ENCODE assay signal across 10 mouse cellular contexts in genomic region chr17:23542835-23543234, GRCm38 (mm10). TPM values are rescaled to one million over a fixed set of nuclear protein-coding genes. Genes with fewer than 3 reads are reported as not detected.
DNase-seq lines count a peak whose midpoint lies in the region; ATAC-seq and TF ChIP-seq lines count a peak whose summit lies in the region.
"Had no signal": no experiment of that assay in that cellular context is flagged by ENCODE, and none has a peak within 500 bp of the region (broad histone marks: within the 10 kb centered on the region; RNA-seq: fewer than 3 reads in every experiment).

No protein-coding gene starts in this region.

- peak in 1 of 2 experiments; percentile 15 for DNase-seq in heart, adult 2 months
- DNase-seq in heart, postnatal 36 days = no peak
- DNase-seq in liver, embryonic 11.5 days (ENCODE audit: low spot score) = no peak
- DNase-seq in brain, adult 2 months (ENCODE audit: low read depth, low spot score) = peak; percentile 74
- DNase-seq in limb, embryonic 10.5 days (ENCODE audit: low spot score) = no peak
- DNase-seq in thymus, postnatal 25 days = no peak
- no peak for DNase-seq in left cerebral cortex, postnatal 36 days (ENCODE audit: low spot score in 2 of 2)

- no peaks in the 10 kb centered on the region for H3K79me2 ChIP-seq in heart, adult 2 months (replicated peaks; ENCODE audit: control insufficient read depth, insufficient read depth, low read length)

- no peak for TF ChIP-seq POLR2A in heart, adult 2 months (IDR thresholded peaks at IDR 0.05; ENCODE audit: insufficient read depth, low read depth, low read length)

- 39% methylated on average over 4 of the region's 4 CpGs for WGBS in heart, adult 2 months
- WGBS in liver, embryonic 11.5 days = 37% methylated on average over 4 of the region's 4 CpGs
- 21% methylated on average over 4 of the region's 4 CpGs for WGBS in liver, embryonic 12.5 days (ENCODE audit: insufficient replicate concordance)
- 43% methylated on average over 4 of the region's 4 CpGs for WGBS in limb, embryonic 10.5 days

- H3K36me3 ChIP-seq in heart, adult 2 months (ENCODE audit: control insufficient read depth, insufficient read depth, low read length) = no peaks in the 10 kb centered on the region
- H3K36me3 ChIP-seq in liver, embryonic 11.5 days (ENCODE audit: control insufficient read depth, insufficient read depth, low read length) = no peaks in the 10 kb centered on the region
- H3K36me3 ChIP-seq in liver, embryonic 12.5 days = no peaks in the 10 kb centered on the region
- no peaks in the 10 kb centered on the region for H3K36me3 ChIP-seq in limb, embryonic 10.5 days
- H3K36me3 ChIP-seq: hindbrain, embryonic 12.5 days had no signal

- H3K4me3 ChIP-seq in heart, adult 2 months = no peak overlapping the region
- H3K4me3 ChIP-seq in liver, embryonic 11.5 days (ENCODE audit: low read depth, low read length) = 0 out of 2 replicates have a peak overlapping the region, but pooled peaks have one; percentile 5
- no peak overlapping the region for H3K4me3 ChIP-seq in liver, embryonic 12.5 days
- H3K4me3 ChIP-seq in limb, embryonic 10.5 days = 0 out of 2 replicates have a peak overlapping the region, but pooled peaks have one; percentile 43

- no peak for TF ChIP-seq CTCF in heart, adult 2 months (IDR thresholded peaks at IDR 0.05)

- no peak for ATAC-seq in liver, embryonic 11.5 days (replicated peaks; ENCODE audit: low FRiP score)
- no peak for ATAC-seq in liver, embryonic 12.5 days

- H3K4me2 ChIP-seq in liver, embryonic 11.5 days = peak overlapping the region; percentile 19; the same call in 1 of the 2 replicates
- no peak overlapping the region for H3K4me2 ChIP-seq in liver, embryonic 12.5 days

- TF ChIP-seq EP300 in heart, adult 2 months (IDR thresholded peaks at IDR 0.05; ENCODE audit: insufficient read depth, low read depth, low read length) = no peak

- H3K9me3 ChIP-seq in liver, embryonic 11.5 days (ENCODE audit: control insufficient read depth, low read length) = no peaks in the 10 kb centered on the region
- H3K9me3 ChIP-seq in liver, embryonic 12.5 days (replicated peaks) = no peaks in the 10 kb centered on the region
- no peaks in the 10 kb centered on the region for H3K9me3 ChIP-seq in limb, embryonic 10.5 days (replicated peaks)
- H3K9me3 ChIP-seq: hindbrain, embryonic 12.5 days had no signal

- peaks cover 1% of the 10 kb centered on the region; the same call in 1 of the 2 replicates for H3K27me3 ChIP-seq in heart, adult 2 months (ENCODE audit: control insufficient read depth, insufficient read depth, low read length)
- no peaks in the 10 kb centered on the region for H3K27me3 ChIP-seq in liver, embryonic 11.5 days (replicated peaks; ENCODE audit: control insufficient read depth, insufficient read depth, low read length)
- peaks cover 9% of the 10 kb centered on the region; the same call in 1 of the 2 replicates for H3K27me3 ChIP-seq in liver, embryonic 12.5 days (replicated peaks)
- H3K27me3 ChIP-seq in limb, embryonic 10.5 days (ENCODE audit: low read depth, poor library complexity, severe bottlenecking) = peaks cover 24% of the 10 kb centered on the region

- intact Hi-C loops in heart, adult 2 months (cut with DNase I) = no loop called here
- intact Hi-C loops in heart, postnatal 36 days (cut with DNase I) = no loop called here
- intact Hi-C loops in left cerebral cortex, postnatal 36 days (cut with DNase I) = no loop called here

- H3K4me1 ChIP-seq in heart, adult 2 months (ENCODE audit: control insufficient read depth, insufficient read depth, low read length) = peaks cover 7% of the 10 kb centered on the region
- peaks cover 19% of the 10 kb centered on the region for H3K4me1 ChIP-seq in liver, embryonic 11.5 days (replicated peaks; ENCODE audit: control insufficient read depth, insufficient read depth, low read length)
- peaks cover 51% of the 10 kb centered on the region for H3K4me1 ChIP-seq in liver, embryonic 12.5 days
- H3K4me1 ChIP-seq in limb, embryonic 10.5 days = peaks cover 40% of the 10 kb centered on the region

- H3K9ac ChIP-seq in heart, adult 2 months (ENCODE audit: low read depth, low read length) = no peak overlapping the region
- H3K9ac ChIP-seq in liver, embryonic 11.5 days (ENCODE audit: low read depth, low read length) = no peak overlapping the region
- no peak overlapping the region for H3K9ac ChIP-seq in liver, embryonic 12.5 days
- H3K9ac ChIP-seq: hindbrain, embryonic 12.5 days had no signal

- peak overlapping the region; percentile 73 for H3K27ac ChIP-seq in heart, adult 2 months
- H3K27ac ChIP-seq in liver, embryonic 11.5 days (ENCODE audit: low read depth, low read length) = no peak overlapping the region
- H3K27ac ChIP-seq in liver, embryonic 12.5 days = no peak overlapping the region
- no peak overlapping the region for H3K27ac ChIP-seq in limb, embryonic 10.5 days
- H3K27ac ChIP-seq: hindbrain, embryonic 12.5 days had no signal

RNA-seq across cellular contexts. Expression of gene Zfp213, which starts 21.2 kb away (rescaled TPM):
- 1 to 10 TPM; 5.5 to 6.2 TPM for total RNA-seq in heart, adult 2 months (2021)
- 8.7 and 9.8 TPM in 2 replicates for polyA plus RNA-seq in heart, adult 2 months (2012; rRNA removed)
- total RNA-seq in heart, postnatal 36 days (2021) = 1 to 10 TPM; 4.9 to 5.1 TPM
- polyA plus RNA-seq in liver, embryonic 11.5 days (2014; fragmentation: Nextera tagmentation; extraction: Ambion mirVana) = 14.3 and 14.8 TPM in 2 replicates
- polyA plus RNA-seq in liver, embryonic 12.5 days (2016; fragmentation: Nextera tagmentation; extraction: Ambion mirVana) = 8.3 and 9.1 TPM in 2 replicates
- polyA plus RNA-seq in limb, embryonic 10.5 days (2016; fragmentation: Nextera tagmentation; extraction: Ambion mirVana) = 31.3 and 31.9 TPM in 2 replicates
- 1 to 10 TPM; 6.0 to 6.8 TPM for total RNA-seq in left cerebral cortex, postnatal 36 days (2021)

RNA-seq across cellular contexts. Expression of gene Zfp13, which starts 56.5 kb away (rescaled TPM):
- total RNA-seq in heart, adult 2 months (2021) = 1 to 10 TPM; 2.2 to 2.8 TPM
- polyA plus RNA-seq in heart, adult 2 months (2012; rRNA removed) = 3.2 and 3.6 TPM in 2 replicates
- total RNA-seq in heart, postnatal 36 days (2021) = 1 to 10 TPM; 2.4 to 4.1 TPM
- polyA plus RNA-seq in liver, embryonic 11.5 days (2014; fragmentation: Nextera tagmentation; extraction: Ambion mirVana) = 5.6 and 6.3 TPM in 2 replicates
- polyA plus RNA-seq in liver, embryonic 12.5 days (2016; fragmentation: Nextera tagmentation; extraction: Ambion mirVana) = 2.8 and 2.9 TPM in 2 replicates
- 22.0 and 25.4 TPM in 2 replicates for polyA plus RNA-seq in limb, embryonic 10.5 days (2016; fragmentation: Nextera tagmentation; extraction: Ambion mirVana)
- total RNA-seq in left cerebral cortex, postnatal 36 days (2021) = 10 to 100 TPM; 26.0 to 26.4 TPM

RNA-seq across cellular contexts. Expression of gene Zscan10, which starts 57.8 kb away (rescaled TPM):
- total RNA-seq in heart, adult 2 months (2021) = not detected
- polyA plus RNA-seq in heart, adult 2 months (2012; rRNA removed) = not detected in 2 replicates
- not detected for total RNA-seq in heart, postnatal 36 days (2021)
- 0.12 and 0.25 TPM in 2 replicates for polyA plus RNA-seq in liver, embryonic 11.5 days (2014; fragmentation: Nextera tagmentation; extraction: Ambion mirVana)
- not detected in 2 replicates for polyA plus RNA-seq in liver, embryonic 12.5 days (2016; fragmentation: Nextera tagmentation; extraction: Ambion mirVana)
- polyA plus RNA-seq in limb, embryonic 10.5 days (2016; fragmentation: Nextera tagmentation; extraction: Ambion mirVana) = 0.35 and 0.38 TPM in 2 replicates
- total RNA-seq in left cerebral cortex, postnatal 36 days (2021) = not detected
- polyA plus RNA-seq: liver, embryonic 16.5 days had no signal

Comparison
In these comparisons a context has a peak if more than half of its experiments do, and no peak if none do; other contexts are left out.
1. H3K4me3 ChIP-seq: peak in liver, embryonic 11.5 days (single experiment) and limb, embryonic 10.5 days (single experiment); none in heart, adult 2 months (single experiment) and liver, embryonic 12.5 days (single experiment).